In genomic region chr6:52969717-52970261, GRCm38 (mm10) we compare ENCODE assay signal across 9 mouse cellular contexts.
DNase-seq lines count a peak whose midpoint lies in the region; ATAC-seq and TF ChIP-seq lines count a peak whose summit lies in the region.
"Had no signal": no experiment of that assay in that cellular context is flagged by ENCODE, and none has a peak within 500 bp of the region (broad histone marks: within the 10 kb centered on the region; RNA-seq: fewer than 3 reads in every experiment).

No protein-coding gene starts in this region.

- H3K27ac ChIP-seq in forebrain, embryonic 10.5 days, result no peak overlapping the region
- H3K27ac ChIP-seq in forebrain, embryonic 12.5 days, result no peak overlapping the region
- H3K27ac ChIP-seq in heart, postnatal 0 days (ENCODE audit: low read depth), result no peak overlapping the region
- H3K27ac ChIP-seq in small intestine, adult 2 months (ENCODE audit: insufficient read depth, low read depth, low read length), result no peak overlapping the region
- H3K27ac ChIP-seq: hindbrain, embryonic 15.5 days had no signal

- peak; percentile 95 for TF ChIP-seq CTCF in heart, postnatal 0 days (IDR thresholded peaks at IDR 0.05; ENCODE audit: low read depth)
- peak; percentile 83; the same call in 1 of the 2 replicates for TF ChIP-seq CTCF in small intestine, adult 2 months (IDR thresholded peaks at IDR 0.05; ENCODE audit: extremely low read depth, insufficient read length, insufficient replicate concordance, low read depth, low read length)

- no peak for TF ChIP-seq EP300 in heart, postnatal 0 days (IDR thresholded peaks at IDR 0.05; ENCODE audit: low read depth)

- H3K4me2 ChIP-seq in forebrain, embryonic 12.5 days, result no peak overlapping the region
- no peak overlapping the region for H3K4me2 ChIP-seq in heart, postnatal 0 days (ENCODE audit: low read depth, low read length)
- H3K4me2 ChIP-seq: hindbrain, embryonic 15.5 days had no signal

- H3K36me3 ChIP-seq in forebrain, embryonic 10.5 days (replicated peaks), result no peaks in the 10 kb centered on the region
- H3K36me3 ChIP-seq in forebrain, embryonic 12.5 days (replicated peaks), result no peaks in the 10 kb centered on the region
- H3K36me3 ChIP-seq in heart, postnatal 0 days (replicated peaks; ENCODE audit: control insufficient read depth, insufficient read depth, low read length), result no peaks in the 10 kb centered on the region
- H3K36me3 ChIP-seq in small intestine, adult 2 months (ENCODE audit: control insufficient read depth, insufficient read depth, low read length), result no peaks in the 10 kb centered on the region
- H3K36me3 ChIP-seq: hindbrain, embryonic 15.5 days had no signal

- WGBS in forebrain, embryonic 10.5 days, result 94% methylated on average over 2 of the region's 2 CpGs
- 90% methylated on average over 2 of the region's 2 CpGs for WGBS in forebrain, embryonic 12.5 days
- 96% methylated on average over 2 of the region's 2 CpGs for WGBS in heart, postnatal 0 days
- 89% methylated on average over 2 of the region's 2 CpGs for WGBS in small intestine, adult 2 months

- no peaks in the 10 kb centered on the region for H3K9me3 ChIP-seq in forebrain, embryonic 10.5 days
- no peaks in the 10 kb centered on the region for H3K9me3 ChIP-seq in forebrain, embryonic 12.5 days
- H3K9me3 ChIP-seq in heart, postnatal 0 days (replicated peaks; ENCODE audit: control insufficient read depth, low read length), result no peaks in the 10 kb centered on the region
- H3K9me3 ChIP-seq: hindbrain, embryonic 15.5 days had no signal

- no peak overlapping the region for H3K4me3 ChIP-seq in forebrain, embryonic 10.5 days
- no peak overlapping the region for H3K4me3 ChIP-seq in forebrain, embryonic 12.5 days (replicated peaks)
- no peak overlapping the region for H3K4me3 ChIP-seq in heart, postnatal 0 days (ENCODE audit: low read depth, low read length)
- no peak overlapping the region for H3K4me3 ChIP-seq in small intestine, adult 2 months (ENCODE audit: low read depth, low read length)
- H3K4me3 ChIP-seq: hindbrain, embryonic 15.5 days had no signal

- no peak overlapping the region for H3K9ac ChIP-seq in forebrain, embryonic 12.5 days
- no peak overlapping the region for H3K9ac ChIP-seq in heart, postnatal 0 days (replicated peaks; ENCODE audit: low read depth, low read length)
- H3K9ac ChIP-seq: hindbrain, embryonic 15.5 days had no signal

- TF ChIP-seq POLR2A in small intestine, adult 2 months (IDR thresholded peaks at IDR 0.05; ENCODE audit: low read depth, low read length), result no peak

- no peak for ATAC-seq in forebrain, embryonic 12.5 days (ENCODE audit: low FRiP score)
- no peak for ATAC-seq in heart, postnatal 0 days (ENCODE audit: insufficient read depth, low read depth)

- peak; percentile 57 for DNase-seq in forebrain, embryonic 10.5 days (ENCODE audit: extremely low spot score, low spot score)
- DNase-seq in adrenal gland, adult 2 months, result peak; percentile 40
- DNase-seq in embryo, embryonic 10.5 days (ENCODE audit: low spot score), result peak; percentile 78
- DNase-seq in heart, postnatal 0 days (ENCODE audit: low spot score), result peak; percentile 76
- peak; percentile 63 to 68 for DNase-seq in layer of hippocampus, postnatal 36 days
- peak; percentile 82 for DNase-seq in mesoderm, embryonic 11.5 days (ENCODE audit: low read depth, low spot score)

- no peaks in the 10 kb centered on the region for H3K27me3 ChIP-seq in forebrain, embryonic 10.5 days (ENCODE audit: poor library complexity, severe bottlenecking)
- no peaks in the 10 kb centered on the region for H3K27me3 ChIP-seq in forebrain, embryonic 12.5 days
- H3K27me3 ChIP-seq in heart, postnatal 0 days (ENCODE audit: control insufficient read depth, insufficient read depth, low read length), result no peaks in the 10 kb centered on the region
- no peaks in the 10 kb centered on the region for H3K27me3 ChIP-seq in small intestine, adult 2 months (ENCODE audit: control insufficient read depth, insufficient read depth, low read length)
- H3K27me3 ChIP-seq: hindbrain, embryonic 15.5 days had no signal

- peaks cover 28% of the 10 kb centered on the region for H3K4me1 ChIP-seq in forebrain, embryonic 10.5 days
- H3K4me1 ChIP-seq in forebrain, embryonic 12.5 days, result peaks cover 6% of the 10 kb centered on the region; the same call in 1 of the 2 replicates
- peaks cover 30% of the 10 kb centered on the region; the same call in 1 of the 2 replicates for H3K4me1 ChIP-seq in heart, postnatal 0 days (ENCODE audit: control insufficient read depth, insufficient read depth)
- 0 out of 2 replicates have a peak, but pooled peaks cover 4% of the 10 kb centered on the region for H3K4me1 ChIP-seq in small intestine, adult 2 months (ENCODE audit: control insufficient read depth, insufficient read depth, insufficient read length, low read length)
- H3K4me1 ChIP-seq: hindbrain, embryonic 15.5 days had no signal
